Mouse (Mus musculus): Measurements from ENCODE around the gene G6pc3.
"Not testable (repeated sequence)": the region's sequence is repeated elsewhere in the genome, so short reads cannot be mapped to it uniquely, and the experiment has no call there.

G6pc3 gene

GRCm38 (mm10) chr11:102189461-102190436, at the start of gene G6pc3:
G6pc3 (plus strand) TSS chr11:102189620.
- peak; percentile 76 for DNase-seq (ENCODE audit: extremely low read depth, insufficient read length, low spot score)

DNA sequence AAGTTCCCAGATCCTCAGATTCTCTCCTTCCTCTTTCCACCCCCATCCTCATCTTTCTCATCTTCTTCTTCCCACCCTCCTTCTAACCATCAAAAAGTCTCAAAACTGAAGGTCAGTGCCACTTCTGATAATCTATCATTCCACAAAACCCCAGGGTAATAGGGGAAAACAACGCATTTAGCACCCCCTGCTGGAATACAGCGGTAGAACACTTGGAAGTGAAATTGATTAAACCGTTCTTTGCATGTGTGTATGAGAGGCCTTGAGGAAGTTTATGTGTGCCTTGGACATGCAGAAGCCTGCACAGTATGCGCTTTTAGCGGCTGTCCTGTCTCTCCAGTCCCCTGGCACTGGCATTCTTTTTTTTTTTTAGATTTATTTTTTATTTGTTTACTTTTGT, 48.9 kb upstream of the G6pc3 start:
- no peak for DNase-seq (ENCODE audit: extremely low read depth, insufficient read length, low spot score)

DNA sequence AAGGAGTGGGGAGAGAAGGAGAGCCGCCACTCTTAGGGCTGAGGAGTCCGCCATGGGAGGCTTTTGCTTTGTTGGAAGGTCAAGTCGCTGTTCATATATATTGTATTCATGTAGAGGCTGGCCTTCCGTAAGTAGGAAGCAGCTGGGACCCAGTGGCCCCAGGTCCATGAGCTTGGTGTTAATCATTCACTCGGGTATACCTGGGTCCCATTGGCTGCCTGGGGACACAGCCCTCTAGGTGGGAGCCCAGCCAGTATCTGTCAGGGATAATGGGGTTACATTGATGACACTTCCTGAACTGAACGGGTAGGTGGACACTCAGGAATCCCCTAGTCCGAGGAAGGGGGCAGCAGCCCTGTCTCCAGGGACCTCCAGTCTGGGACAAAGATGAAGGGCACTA, 47.1 kb upstream of the G6pc3 start:
- DNase-seq (ENCODE audit: extremely low read depth, insufficient read length, low spot score), result no peak

DNA sequence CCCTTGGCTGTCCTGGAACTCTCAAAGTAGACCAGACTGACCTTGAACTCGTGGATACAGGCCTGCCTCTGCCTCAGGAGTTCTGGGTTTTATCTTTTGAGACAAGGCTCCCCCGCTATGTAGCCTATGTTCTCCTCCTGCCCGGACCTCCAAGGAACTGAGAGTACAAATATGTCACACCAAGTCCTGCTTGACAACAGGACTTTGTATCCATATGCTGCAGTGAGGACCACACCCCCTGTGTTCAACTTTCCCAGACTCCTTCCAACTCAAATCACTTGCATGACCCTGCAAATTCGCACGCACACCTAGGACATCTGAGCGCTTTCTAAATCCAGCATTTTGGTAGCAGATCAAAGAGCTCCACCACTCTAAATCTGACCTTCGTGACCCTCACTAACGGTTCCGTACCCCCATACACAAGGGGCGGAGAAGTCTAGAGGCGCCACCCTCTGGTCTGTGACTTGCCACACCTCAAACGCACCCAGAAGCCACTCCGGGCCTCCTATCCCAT, 44.4 kb upstream of the G6pc3 start:
- no peak for DNase-seq (ENCODE audit: extremely low read depth, insufficient read length, low spot score)

DNA sequence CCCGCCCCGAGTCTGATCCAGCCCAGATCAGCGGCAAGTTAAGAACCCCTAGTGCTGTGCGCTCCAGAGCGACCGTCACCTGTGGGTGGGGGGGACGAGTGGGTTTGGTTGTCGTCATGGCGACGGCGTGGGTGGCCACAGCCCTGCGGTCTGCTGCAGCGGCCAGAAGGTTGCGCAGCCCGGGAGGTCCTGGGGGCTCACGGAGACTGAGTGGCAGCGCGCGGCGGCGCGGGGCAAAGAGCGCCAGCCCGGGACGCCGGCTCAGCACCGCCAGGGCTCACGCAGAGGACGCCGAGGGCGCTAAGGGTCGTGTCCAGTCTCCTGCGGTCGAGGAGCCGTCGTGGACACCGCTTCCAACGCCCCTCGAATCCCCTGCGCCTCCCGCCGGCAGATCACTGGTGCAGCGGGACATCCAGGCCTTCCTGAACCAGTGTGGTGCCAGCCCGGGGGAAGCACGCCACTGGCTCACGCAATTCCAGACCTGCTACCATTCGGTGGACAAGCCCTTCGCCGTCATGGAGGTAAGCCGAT, 43.9 kb upstream of the G6pc3 start, which contains the start of gene Nags:
Gene Nags, plus strand, starts transcription at position 43 of the 531 bp plus-strand sequence.
- DNase-seq (ENCODE audit: extremely low read depth, insufficient read length, low spot score), result no peak

- no peak for DNase-seq (ENCODE audit: extremely low read depth, insufficient read length, low spot score)
Observed at GRCm38 (mm10) chr11:102146005-102146404, 43.4 kb upstream of the G6pc3 start.

GRCm38 (mm10) chr11:102146531-102146930, 42.9 kb upstream of the G6pc3 start:
- DNase-seq (ENCODE audit: extremely low read depth, insufficient read length, low spot score), result no peak

- no peak for DNase-seq (ENCODE audit: extremely low read depth, insufficient read length, low spot score)
Observed at GRCm38 (mm10) chr11:102147213-102147989, 42.0 kb upstream of the G6pc3 start.

DNA sequence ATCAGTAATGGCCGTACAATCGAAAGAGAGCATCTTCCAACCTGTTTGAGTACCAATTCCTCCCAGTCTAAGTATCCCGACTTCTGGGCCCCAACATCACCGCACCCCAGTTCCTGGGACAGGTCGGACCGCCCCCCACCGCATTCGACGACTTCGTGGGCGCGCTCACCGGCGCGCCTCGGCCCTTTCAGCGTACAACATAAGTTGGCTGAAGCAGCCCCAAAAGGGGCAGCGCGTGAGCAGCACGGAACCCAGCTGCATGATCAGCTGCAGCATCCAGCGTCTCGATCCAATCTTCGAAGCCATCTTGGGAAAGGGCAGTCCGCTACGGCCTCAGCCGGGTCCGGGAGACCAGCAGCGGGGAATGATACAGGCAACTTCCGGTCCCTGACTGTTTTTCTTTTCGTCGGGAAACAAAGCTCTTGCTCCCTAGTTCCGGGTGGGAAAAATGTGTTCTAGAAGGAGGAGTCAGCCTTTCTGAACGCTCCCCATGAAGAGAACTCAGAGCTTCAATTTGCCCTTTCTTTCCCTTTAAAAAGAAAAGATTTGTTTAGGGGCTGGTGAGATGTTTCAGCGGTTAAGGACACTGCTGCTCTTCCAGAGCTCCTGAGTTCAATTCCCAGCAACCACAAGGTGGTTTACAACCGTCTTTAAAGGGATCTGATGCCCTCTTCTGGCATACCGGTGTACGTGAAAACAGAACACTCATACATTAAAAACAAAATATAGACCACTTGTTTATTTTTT, 33.2 kb upstream of the G6pc3 start, which contains the start of gene Tmem101:
Gene Tmem101, minus strand, starts transcription at position 366 of the 747 bp plus-strand sequence.
- DNase-seq (ENCODE audit: extremely low read depth, insufficient read length, low spot score), result peak; percentile 85

DNA sequence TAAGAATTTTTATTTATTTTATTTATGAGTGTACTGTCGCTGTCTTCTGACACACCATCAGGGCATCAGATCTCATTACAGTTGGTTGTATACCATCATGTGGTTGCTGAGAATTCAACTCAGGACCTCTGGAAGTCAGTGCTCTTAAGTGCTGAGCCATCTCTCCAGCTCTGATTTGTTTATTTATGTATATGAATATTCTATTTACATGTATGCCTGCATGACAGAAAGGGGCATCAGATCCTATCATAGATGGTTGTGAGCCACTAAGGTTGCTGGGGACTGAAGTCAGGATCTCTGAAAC, 32.7 kb upstream of the G6pc3 start:
- DNase-seq (ENCODE audit: extremely low read depth, insufficient read length, low spot score), result no peak

- not testable (repeated sequence) for DNase-seq (ENCODE audit: extremely low read depth, insufficient read length, low spot score)
Observed at GRCm38 (mm10) chr11:102158024-102158423, 31.4 kb upstream of the G6pc3 start.

DNA sequence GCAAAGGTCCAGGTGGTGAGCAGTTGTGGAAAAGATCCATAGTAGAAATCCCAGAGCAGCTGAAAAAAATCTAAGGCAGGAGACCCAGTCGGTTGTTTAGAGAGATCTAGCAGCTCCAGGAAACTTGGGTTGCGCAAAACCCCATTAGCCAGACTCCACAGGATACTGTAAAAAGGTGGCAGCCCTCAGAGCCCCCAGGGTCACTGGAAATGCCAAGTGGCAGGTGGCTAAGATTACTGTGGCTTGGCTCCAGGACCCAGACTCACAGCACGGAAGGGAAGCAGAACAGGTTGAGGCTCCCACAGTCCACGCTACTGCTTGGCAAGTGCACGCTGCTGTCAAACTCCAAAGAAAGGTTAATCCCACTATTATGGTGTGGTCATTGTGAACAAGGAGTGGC, 29.6 kb upstream of the G6pc3 start:
- DNase-seq (ENCODE audit: extremely low read depth, insufficient read length, low spot score), result no peak

GRCm38 (mm10) chr11:102165971-102166722, 23.3 kb upstream of the G6pc3 start:
- no peak for DNase-seq (ENCODE audit: extremely low read depth, insufficient read length, low spot score)

DNA sequence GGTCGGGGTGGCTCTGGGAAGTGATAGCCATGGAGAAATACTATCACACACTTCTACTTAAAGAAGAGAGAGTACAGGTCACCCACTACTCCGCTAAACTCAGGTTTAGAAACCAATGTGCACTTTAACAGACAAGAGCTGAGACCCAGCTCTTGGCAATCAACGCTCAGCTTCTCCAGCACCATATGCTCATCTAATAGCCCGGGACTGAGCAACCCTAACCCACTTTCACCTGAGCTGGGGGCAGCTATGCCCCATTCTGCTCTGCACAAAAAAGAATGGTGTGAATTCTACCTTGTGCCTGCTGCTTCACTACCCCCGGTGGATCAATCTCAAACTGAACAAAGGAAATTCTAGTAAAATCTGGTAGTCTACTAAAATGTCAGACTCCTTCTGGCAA, 21.9 kb upstream of the G6pc3 start:
- DNase-seq (ENCODE audit: extremely low read depth, insufficient read length, low spot score), result no peak

DNA sequence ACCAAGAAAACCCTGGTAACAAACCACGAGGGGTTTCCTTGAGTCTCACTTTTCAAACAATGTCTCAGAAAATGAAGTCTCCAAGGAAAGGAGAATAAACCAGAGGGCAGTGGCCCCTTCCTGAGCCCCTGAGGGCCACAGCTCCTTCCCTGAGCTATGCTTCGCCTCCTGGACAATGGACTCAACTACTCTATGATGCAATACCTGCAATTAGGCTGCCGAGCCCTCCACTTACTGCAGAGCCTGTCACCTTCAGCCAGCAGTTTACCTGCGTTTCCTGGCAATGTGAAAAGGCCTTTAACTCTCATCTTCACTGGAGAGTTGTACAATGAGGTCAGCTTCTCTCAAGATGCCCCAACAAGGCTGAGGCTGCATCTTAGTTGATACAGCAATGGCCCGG, 20.7 kb upstream of the G6pc3 start:
- DNase-seq (ENCODE audit: extremely low read depth, insufficient read length, low spot score), result no peak

DNA sequence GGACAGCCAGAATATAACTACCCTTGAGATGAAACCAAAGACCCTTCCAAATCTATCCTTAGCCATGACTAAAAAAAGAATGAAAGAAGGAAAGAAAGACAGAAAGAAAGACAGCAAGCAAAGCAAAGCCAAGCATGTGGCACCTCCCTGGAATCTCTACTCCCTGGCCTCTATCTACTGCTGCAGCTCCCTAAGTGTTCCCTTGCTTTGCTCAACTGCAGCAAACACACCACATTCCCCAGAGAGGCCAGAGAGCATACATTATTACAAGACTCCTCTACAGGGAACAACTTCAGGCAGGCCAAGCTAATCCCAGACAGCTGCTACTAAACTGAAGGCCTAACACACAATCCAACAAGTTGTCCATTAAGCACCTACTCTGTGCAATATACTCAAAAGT, 9.6 kb upstream of the G6pc3 start:
- DNase-seq (ENCODE audit: extremely low read depth, insufficient read length, low spot score), result no peak

GRCm38 (mm10) chr11:102184253-102184645, 5.2 kb upstream of the G6pc3 start:
- DNase-seq (ENCODE audit: extremely low read depth, insufficient read length, low spot score), result no peak

DNA sequence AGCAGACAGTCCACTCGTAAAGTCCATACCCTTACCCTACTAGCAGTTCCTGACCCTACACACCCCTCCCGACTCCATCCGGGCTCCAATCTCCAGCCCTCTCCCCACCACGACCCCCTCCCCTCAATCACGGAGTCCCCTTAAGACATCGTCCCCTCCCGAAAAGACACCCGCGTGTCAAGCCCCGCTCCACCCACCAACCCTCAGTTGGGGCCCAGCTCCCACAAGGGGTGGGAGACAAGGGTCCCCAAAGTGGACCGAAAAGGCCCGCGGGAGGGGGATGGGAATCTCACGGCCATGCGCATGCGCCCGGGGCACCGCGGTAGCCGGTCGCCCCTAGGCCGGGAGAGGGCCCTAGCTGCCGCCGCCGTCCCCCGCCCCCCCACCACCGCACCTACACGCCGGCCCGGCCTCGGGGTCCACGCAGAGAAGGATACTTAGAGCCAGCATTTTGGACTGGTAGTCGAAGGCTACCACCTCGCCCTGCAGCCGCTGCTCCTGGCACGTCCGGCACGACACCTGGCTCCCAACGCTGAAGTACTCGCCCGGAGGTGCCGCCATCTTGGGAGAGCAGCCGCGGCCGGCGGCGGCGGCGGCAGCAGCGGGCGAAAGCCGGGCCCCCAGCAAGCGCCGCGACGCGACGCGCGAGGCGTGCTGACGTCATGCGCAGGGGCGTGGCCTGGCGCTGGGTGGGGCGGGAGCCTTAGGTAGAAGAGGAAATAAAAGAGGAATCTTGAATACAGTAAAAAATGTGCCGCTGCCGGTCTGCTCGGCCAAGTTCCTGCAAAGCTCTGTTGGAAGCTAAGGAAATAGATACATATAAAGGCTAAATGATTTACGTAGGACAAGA, 4.5 kb upstream of the G6pc3 start, which contains the start of gene Lsm12:
Gene Lsm12, minus strand, starts transcription at position 651 of the 850 bp plus-strand sequence.
- DNase-seq (ENCODE audit: extremely low read depth, insufficient read length, low spot score), result peak; percentile 97

DNA sequence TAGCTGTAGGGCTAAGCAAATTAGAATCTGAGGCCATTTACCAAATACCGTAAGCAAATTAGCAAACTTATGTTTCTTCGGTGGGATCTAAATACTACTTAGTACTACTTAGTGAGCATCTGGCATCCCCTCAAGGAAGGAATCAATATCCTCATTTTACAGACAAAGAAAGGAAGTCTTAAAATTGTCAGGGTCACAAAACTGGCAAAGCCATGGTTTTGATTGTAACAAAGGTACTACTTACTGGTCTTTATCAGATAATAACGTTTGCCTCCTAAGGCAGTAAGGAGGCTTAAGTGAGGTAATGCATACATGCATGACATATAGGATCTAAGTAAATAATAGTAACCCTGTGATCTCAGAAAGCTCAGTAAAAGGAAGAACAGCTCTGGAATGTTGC, 3.7 kb upstream of the G6pc3 start:
- no peak for DNase-seq (ENCODE audit: extremely low read depth, insufficient read length, low spot score)
